Mouse (Mus musculus): ENCODE results near the gene Sync. TPM values are rescaled to one million over a fixed set of nuclear protein-coding genes. Genes with fewer than 3 reads are reported as not detected.

Sync gene
- polyA plus RNA-seq, 1 experiment from 2014 or later = 1.3 TPM

DNA sequence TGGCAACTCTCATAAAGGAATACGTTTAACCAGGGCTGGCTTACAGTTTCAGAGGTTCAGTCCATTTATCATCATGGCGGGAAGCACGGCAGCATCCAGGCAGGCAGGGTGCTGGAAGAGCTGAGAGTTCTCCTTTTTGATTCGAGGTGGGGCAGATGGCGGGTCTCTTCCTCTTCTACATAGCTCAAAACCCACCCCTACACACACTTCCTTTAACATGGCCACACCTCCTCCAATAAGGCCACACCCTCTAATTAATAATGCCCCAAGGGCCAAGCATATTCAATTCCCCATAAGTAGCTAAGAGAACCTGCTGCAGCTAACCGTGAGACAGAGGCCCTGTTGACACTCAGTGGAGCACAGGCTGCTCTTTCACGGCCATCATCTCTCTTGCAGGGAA, 5.4 kb downstream of the Sync start:
- no peak for TF ChIP-seq CTCF (IDR thresholded peaks at IDR 0.05; ENCODE audit: low read depth)
- no peaks in the 10 kb centered on the region for H3K4me1 ChIP-seq (replicated peaks; ENCODE audit: control insufficient read depth, insufficient read depth, low read length)

DNA sequence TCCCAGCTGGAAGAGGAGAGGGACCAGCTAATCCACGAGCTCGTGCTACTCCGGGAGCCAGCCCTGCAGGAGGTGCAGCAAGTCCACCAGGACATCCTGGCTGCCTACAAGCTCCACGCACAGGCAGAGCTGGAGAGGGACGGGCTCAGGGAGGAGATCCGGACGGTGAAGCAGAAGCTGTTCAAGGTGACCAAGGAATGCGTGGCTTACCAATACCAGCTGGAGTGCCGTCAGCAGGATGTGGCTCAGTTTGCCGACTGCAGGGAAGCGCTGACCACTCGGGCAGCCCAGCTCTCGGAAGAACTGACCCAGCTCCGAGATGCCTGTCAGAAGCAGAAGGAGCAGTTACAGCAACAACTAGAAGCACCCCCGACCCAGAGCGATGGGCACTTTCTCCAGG, 6.3 kb downstream of the Sync start:
- Histone ChIP-seq H3K4me1 (replicated peaks; ENCODE audit: control insufficient read depth, insufficient read depth, low read length) (no peaks in the 10 kb centered on the region), H3K27me3 (replicated peaks; ENCODE audit: control insufficient read depth, insufficient read depth, low read length) (no peaks in the 10 kb centered on the region), H3K4me3 (ENCODE audit: low read depth, low read length) (no peak overlapping the region), H3K9me3 (ENCODE audit: control insufficient read depth) (no peaks in the 10 kb centered on the region), H3K9ac (ENCODE audit: low read depth, low read length) (no peak overlapping the region), H3K27ac (ENCODE audit: low read depth, low read length) (no peak overlapping the region), H3K4me2 (replicated peaks; ENCODE audit: low read depth) (no peak overlapping the region), H3K36me3 (ENCODE audit: control insufficient read depth, insufficient read depth) (no peaks in the 10 kb centered on the region)
- no peak for TF ChIP-seq CTCF (IDR thresholded peaks at IDR 0.05; ENCODE audit: low read depth)
- ATAC-seq = no peak
- 47% methylated on average over 16 of the region's 16 CpGs for WGBS

More for the DNA sequence above, 5.4 kb downstream of the Sync start:
- no peak for ATAC-seq
- Histone ChIP-seq H3K9ac (ENCODE audit: low read depth, low read length) (no peak overlapping the region), H3K4me3 (ENCODE audit: low read depth, low read length) (no peak overlapping the region), H3K27me3 (replicated peaks; ENCODE audit: control insufficient read depth, insufficient read depth, low read length) (no peaks in the 10 kb centered on the region), H3K36me3 (ENCODE audit: control insufficient read depth, insufficient read depth) (no peaks in the 10 kb centered on the region), H3K27ac (ENCODE audit: low read depth, low read length) (no peak overlapping the region), H3K4me2 (replicated peaks; ENCODE audit: low read depth) (no peak overlapping the region), H3K9me3 (ENCODE audit: control insufficient read depth) (no peaks in the 10 kb centered on the region)
- WGBS = 70% methylated on average over 7 of the region's 7 CpGs

DNA sequence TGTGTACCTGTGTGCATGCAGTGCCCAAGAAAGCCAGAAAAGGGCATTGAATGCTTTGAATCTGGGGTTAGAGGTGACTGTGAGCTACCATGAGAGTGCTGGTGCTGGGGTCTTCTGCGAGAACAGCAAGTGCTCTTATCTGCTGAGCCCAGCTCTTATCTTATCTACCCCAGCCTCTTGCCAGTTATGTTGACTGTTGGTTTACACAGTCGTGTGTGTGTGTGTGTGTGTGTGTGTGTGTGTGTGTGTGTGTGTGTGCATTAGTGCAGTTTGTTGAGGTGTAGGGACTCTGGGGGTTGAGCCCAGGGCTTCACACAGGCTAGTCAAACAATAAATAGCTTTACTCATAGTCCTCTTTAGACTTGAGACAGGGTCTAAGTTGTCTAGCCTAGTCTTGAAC, 7.8 kb downstream of the Sync start:
- H3K36me3 ChIP-seq (ENCODE audit: control insufficient read depth, insufficient read depth) = no peaks in the 10 kb centered on the region
- H3K27ac ChIP-seq (ENCODE audit: low read depth, low read length) = no peak overlapping the region
- no peak for ATAC-seq
- no peaks in the 10 kb centered on the region for H3K4me1 ChIP-seq (replicated peaks; ENCODE audit: control insufficient read depth, insufficient read depth, low read length)
- H3K4me2 ChIP-seq (replicated peaks; ENCODE audit: low read depth) = no peak overlapping the region
- H3K27me3 ChIP-seq (replicated peaks; ENCODE audit: control insufficient read depth, insufficient read depth, low read length) = no peaks in the 10 kb centered on the region
- no peak for TF ChIP-seq CTCF (IDR thresholded peaks at IDR 0.05; ENCODE audit: low read depth)
- no peaks in the 10 kb centered on the region for H3K9me3 ChIP-seq (ENCODE audit: control insufficient read depth)
- WGBS = 17% methylated on average over 2 of the region's 2 CpGs
- no peak overlapping the region for H3K9ac ChIP-seq (ENCODE audit: low read depth, low read length)
- no peak overlapping the region for H3K4me3 ChIP-seq (ENCODE audit: low read depth, low read length)

DNA sequence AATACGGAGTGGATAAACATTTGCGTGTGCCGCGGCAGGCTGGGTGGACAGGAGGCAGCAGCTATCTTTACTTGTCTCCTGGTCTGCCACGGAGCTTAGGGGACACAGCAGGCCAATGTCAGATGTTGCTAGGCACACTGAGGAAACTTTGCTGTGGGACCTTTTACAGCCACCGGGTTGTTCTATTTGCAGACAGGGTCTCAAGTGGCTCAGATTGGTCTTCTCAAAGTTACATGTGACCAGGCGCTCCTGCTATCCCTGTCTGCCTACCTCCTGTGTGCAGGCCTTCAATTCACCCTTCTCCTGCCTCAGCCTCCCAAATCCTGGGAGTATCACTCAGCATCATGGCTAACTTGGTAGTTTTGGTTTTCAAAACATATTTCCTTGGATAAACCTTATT, 8.6 kb downstream of the Sync start:
- H3K9ac ChIP-seq (ENCODE audit: low read depth, low read length) = no peak overlapping the region
- H3K27me3 ChIP-seq (replicated peaks; ENCODE audit: control insufficient read depth, insufficient read depth, low read length) = no peaks in the 10 kb centered on the region
- ATAC-seq = no peak
- WGBS = 65% methylated on average over 7 of the region's 7 CpGs
- no peak for TF ChIP-seq CTCF (IDR thresholded peaks at IDR 0.05; ENCODE audit: low read depth)
- H3K4me3 ChIP-seq (ENCODE audit: low read depth, low read length) = no peak overlapping the region
- H3K4me1 ChIP-seq (replicated peaks; ENCODE audit: control insufficient read depth, insufficient read depth, low read length) = no peaks in the 10 kb centered on the region
- H3K36me3 ChIP-seq (ENCODE audit: control insufficient read depth, insufficient read depth) = no peaks in the 10 kb centered on the region
- no peak overlapping the region for H3K4me2 ChIP-seq (replicated peaks; ENCODE audit: low read depth)
- H3K9me3 ChIP-seq (ENCODE audit: control insufficient read depth) = no peaks in the 10 kb centered on the region
- no peak overlapping the region for H3K27ac ChIP-seq (ENCODE audit: low read depth, low read length)

DNA sequence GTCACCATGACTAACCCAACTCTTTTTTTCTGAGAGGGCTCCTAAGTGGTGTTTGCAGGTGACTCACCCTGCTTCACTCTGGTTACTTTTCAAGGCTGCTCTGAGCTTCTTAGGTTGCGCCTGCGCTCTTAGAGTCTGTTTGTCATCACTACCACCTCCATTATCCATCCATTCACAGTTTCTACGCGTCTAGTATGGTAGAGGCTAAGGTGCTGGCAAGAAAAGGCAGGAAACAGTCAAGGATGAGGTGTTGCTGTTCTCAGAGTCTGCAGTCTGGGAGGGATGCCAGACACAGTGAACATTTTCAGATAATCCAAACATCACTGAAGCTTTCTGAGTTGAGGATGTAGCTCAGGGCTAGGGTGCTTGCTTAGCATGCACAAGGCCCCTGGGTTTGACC, 10.3 kb downstream of the Sync start:
- Histone ChIP-seq H3K4me2 (replicated peaks; ENCODE audit: low read depth) (no peak overlapping the region), H3K27me3 (replicated peaks; ENCODE audit: control insufficient read depth, insufficient read depth, low read length) (no peaks in the 10 kb centered on the region), H3K36me3 (ENCODE audit: control insufficient read depth, insufficient read depth) (no peaks in the 10 kb centered on the region), H3K4me3 (ENCODE audit: low read depth, low read length) (no peak overlapping the region), H3K27ac (ENCODE audit: low read depth, low read length) (no peak overlapping the region), H3K4me1 (replicated peaks; ENCODE audit: control insufficient read depth, insufficient read depth, low read length) (no peaks in the 10 kb centered on the region), H3K9me3 (ENCODE audit: control insufficient read depth) (no peaks in the 10 kb centered on the region), H3K9ac (ENCODE audit: low read depth, low read length) (no peak overlapping the region)
- TF ChIP-seq CTCF (IDR thresholded peaks at IDR 0.05; ENCODE audit: low read depth) = no peak
- ATAC-seq = no peak
- WGBS = 61% methylated on average over 4 of the region's 4 CpGs

DNA sequence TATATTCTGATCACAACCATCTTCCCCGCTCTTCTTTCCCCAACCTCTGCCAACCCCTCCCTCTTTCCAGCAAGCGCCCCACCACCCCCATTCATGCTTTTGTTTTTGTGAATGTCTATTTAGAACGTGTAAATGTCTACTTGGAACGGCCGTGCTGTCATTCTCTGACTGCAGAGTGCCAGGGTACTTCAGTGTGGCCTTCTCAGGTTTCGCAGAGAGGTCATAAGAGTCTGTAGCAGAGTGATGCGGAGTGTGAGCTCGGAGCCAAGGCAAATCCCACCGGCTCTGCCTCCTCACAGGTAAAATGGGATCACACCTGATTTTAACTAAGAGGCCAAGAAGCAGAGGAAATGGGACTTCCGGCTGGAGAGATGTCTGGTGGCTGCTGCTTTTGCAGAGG, 11.7 kb downstream of the Sync start:
- Histone ChIP-seq H3K27ac (ENCODE audit: low read depth, low read length) (no peak overlapping the region), H3K4me3 (ENCODE audit: low read depth, low read length) (no peak overlapping the region), H3K4me2 (replicated peaks; ENCODE audit: low read depth) (no peak overlapping the region), H3K9me3 (ENCODE audit: control insufficient read depth) (no peaks in the 10 kb centered on the region), H3K9ac (ENCODE audit: low read depth, low read length) (no peak overlapping the region), H3K4me1 (replicated peaks; ENCODE audit: control insufficient read depth, insufficient read depth, low read length) (no peaks in the 10 kb centered on the region), H3K36me3 (ENCODE audit: control insufficient read depth, insufficient read depth) (no peaks in the 10 kb centered on the region), H3K27me3 (replicated peaks; ENCODE audit: control insufficient read depth, insufficient read depth, low read length) (no peaks in the 10 kb centered on the region)
- no peak for TF ChIP-seq CTCF (IDR thresholded peaks at IDR 0.05; ENCODE audit: low read depth)
- 63% methylated on average over 10 of the region's 10 CpGs for WGBS
- ATAC-seq = no peak

DNA sequence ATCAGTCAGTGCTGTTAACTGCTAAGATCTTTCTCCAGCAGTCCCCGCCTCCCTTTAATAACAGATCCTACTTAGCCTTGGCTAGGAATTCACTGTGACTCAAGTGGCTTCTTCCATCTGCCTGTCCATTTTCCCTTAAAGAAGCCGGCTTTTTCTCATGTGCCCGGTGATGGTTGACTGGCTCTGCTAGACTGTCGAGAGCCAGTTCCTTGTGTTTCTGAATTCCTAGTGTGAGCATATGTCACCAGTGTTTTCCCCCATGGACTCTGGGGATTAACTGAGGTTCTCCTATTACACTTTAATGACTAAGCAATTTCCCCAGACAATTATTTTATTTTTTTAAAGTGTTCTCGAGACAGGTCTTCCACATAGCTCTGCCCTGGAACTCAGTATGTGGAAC, 16.0 kb downstream of the Sync start:
- Histone ChIP-seq H3K36me3 (ENCODE audit: control insufficient read depth, insufficient read depth) (peaks cover 20% of the 10 kb centered on the region), H3K27ac (ENCODE audit: low read depth, low read length) (no peak overlapping the region), H3K4me1 (replicated peaks; ENCODE audit: control insufficient read depth, insufficient read depth, low read length) (no peaks in the 10 kb centered on the region), H3K4me3 (ENCODE audit: low read depth, low read length) (no peak overlapping the region), H3K9ac (ENCODE audit: low read depth, low read length) (no peak overlapping the region), H3K4me2 (replicated peaks; ENCODE audit: low read depth) (no peak overlapping the region), H3K27me3 (replicated peaks; ENCODE audit: control insufficient read depth, insufficient read depth, low read length) (no peaks in the 10 kb centered on the region), H3K9me3 (ENCODE audit: control insufficient read depth) (no peaks in the 10 kb centered on the region)
- TF ChIP-seq CTCF (IDR thresholded peaks at IDR 0.05; ENCODE audit: low read depth) = no peak
- no peak; the same call in 1 of the 2 replicates for ATAC-seq
- 73% methylated on average over 5 of the region's 5 CpGs for WGBS
